Mouse (Mus musculus) layer of hippocampus, adult 9-10 months (tissue): ENCODE measurements around the gene Comp.

Experiments
- DNase-seq: peaks from one replicate; pipeline ENCODE4 v3.0.0; 2022; ENCODE audit warnings: low spot score

The Comp gene

GRCm38 (mm10) chr8:70352657-70353151 is 20.7 kb upstream of the Comp start:
- no peak for DNase-seq

DNA sequence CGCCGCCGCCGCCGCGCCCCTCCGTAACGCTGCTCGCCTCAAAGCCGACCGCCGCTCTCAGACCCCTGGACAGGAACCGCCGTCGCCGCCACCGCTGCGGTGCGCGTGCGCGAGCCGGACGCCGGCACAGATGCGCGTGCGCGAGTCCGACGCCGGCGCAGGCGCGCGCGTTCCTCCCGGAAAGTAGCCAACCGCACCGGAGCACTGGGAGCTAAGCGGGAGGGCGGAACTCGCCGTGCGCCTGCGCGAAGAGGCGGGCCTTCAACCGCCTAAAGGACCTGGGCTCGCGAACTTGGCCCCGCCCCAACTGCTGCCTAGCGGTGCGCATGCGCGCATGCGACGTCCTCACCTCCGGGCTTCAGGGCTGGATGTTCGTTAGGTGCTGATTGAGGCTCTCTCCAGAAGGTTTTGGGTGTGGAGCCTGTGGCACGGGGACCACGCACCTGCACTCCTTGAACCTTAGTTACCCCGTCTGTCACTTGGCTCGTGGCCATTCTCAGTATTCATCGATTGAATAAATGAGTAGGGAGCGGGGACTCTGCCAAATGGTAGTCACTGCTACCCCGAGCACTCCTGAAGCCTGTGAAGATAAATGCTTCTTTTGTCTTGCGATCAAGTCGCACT is 20.1 kb upstream of the Comp start, which contains the start of gene Upf1:
TSS of gene Upf1 (minus strand) at position 85 of the 624 bp plus-strand sequence.
- DNase-seq: peak; percentile 94

DNA sequence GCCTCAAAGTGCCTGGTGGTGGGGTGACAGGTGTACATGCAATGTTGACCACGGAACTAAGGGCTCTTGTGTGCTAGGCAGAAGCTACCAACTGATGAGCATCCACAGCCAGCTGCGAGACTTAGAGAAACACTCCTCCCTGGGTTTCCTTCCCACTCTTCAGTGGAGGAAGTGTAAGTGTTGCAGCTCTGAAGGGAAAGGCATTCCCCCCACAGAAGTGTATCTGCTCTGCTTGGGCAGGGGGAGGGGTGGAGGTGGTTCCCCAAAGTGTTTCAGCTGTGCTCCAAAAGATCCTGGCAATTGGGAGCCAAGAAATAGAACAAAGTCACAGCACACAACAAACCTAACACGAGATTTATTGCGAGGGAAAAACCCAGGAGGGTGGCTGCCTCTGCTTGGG is 19.4 kb upstream of the Comp start:
- no peak for DNase-seq

GRCm38 (mm10) chr8:70356111-70356510 is 17.2 kb upstream of the Comp start:
- no peak for DNase-seq

DNA sequence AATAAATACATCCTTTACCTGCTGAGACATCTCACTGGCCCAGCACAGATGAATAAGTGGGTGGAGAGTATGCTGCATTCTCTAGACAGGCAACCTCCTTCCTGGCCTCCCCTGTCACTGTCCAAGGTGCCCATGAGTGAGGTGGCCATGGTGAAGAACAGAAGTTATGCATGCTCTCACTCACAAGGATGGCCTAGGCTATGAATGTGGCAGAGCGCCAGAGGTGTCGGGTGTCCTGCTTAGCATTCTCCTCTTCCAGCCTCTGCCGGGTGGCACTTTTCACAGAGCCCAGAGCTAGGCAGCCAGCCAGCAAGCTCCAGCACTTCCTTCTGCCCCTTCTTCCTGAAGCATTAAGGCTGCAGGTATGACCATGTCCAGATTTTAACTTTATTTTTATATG is 13.9 kb upstream of the Comp start:
- DNase-seq: no peak

DNA sequence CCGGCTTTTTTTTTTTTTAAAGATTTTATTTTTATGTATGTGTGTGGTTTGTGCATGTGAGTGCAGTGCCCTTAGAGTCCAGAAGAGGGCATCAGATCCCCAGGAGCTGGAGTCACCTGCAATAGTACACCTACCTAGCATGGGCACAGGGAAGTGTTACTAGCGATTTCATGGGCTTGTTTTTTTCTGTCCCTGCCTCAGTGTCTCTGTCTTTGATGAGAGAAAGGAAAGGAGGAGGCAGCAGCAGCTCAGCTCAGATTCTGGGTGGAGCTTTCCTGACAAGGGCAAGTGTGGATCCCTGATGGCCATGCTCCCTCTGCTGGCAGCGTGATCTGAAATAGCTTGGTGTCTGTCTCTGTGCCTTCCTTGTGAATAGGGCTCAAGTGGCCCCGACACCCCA is 12.6 kb upstream of the Comp start:
- DNase-seq: no peak

DNA sequence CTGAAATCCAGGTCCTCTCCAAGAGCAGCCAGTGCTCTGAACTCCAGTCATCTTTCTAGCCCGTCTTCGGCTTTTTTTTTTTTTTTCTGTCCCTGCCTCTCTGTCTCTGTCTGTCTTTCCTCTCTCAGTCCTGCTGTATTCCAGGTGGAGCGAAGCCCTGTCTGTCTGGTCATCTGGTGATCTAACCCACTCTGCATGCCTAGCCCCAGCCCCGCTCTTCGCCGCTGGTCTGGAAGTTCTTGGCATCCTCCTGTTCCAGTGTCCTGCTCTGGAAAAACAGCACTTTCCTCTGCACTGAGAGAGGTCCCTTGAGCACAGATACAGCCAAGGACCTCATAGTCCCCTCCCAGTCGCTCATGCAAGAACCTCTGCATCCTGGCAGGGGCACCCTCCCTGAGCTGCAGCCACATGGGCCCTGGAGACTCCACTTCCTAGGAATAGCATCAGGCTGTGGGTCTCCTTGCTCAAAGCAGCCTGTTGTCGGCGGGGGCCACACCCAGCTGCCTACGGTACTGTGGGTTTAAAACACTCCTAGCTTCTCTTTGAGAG is 11.8 kb upstream of the Comp start:
- no peak for DNase-seq

- no peak for DNase-seq
Observed at GRCm38 (mm10) chr8:70364066-70364465, 9.3 kb upstream of the Comp start.

GRCm38 (mm10) chr8:70366588-70366987 is 6.8 kb upstream of the Comp start:
- no peak for DNase-seq

GRCm38 (mm10) chr8:70370476-70370875 is 2.9 kb upstream of the Comp start:
- no peak for DNase-seq

- no peak for DNase-seq
Observed at GRCm38 (mm10) chr8:70371951-70372350, 1.4 kb upstream of the Comp start.

DNA sequence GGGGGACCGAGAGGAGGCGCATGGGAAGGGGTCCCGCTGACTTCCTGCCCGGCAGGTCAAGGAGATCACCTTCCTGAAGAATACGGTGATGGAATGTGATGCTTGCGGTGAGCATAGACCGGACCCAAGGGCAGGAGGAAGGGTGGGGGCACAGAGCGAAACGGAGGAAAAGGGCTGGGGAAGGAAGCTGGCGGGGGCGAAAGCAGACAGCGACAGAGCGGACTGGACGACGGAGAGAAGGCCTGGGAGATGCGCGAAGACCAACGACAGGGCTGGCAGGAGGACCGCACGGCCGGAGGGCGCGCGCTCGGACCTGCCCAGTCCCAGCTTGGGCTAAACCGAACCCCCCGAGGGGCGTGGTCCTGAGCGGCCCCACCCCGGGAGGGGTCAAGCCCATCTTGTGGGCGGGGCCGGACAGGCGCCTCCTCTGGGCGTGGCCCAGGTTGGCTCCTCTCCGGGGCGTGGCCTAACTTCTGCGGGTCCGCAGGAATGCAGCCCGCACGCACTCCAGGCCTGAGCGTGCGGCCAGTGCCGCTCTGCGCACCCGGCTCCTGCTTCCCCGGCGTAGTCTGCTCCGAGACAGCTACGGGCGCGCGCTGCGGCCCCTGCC is 1.1 kb downstream of the Comp start:
- DNase-seq: no peak

DNA sequence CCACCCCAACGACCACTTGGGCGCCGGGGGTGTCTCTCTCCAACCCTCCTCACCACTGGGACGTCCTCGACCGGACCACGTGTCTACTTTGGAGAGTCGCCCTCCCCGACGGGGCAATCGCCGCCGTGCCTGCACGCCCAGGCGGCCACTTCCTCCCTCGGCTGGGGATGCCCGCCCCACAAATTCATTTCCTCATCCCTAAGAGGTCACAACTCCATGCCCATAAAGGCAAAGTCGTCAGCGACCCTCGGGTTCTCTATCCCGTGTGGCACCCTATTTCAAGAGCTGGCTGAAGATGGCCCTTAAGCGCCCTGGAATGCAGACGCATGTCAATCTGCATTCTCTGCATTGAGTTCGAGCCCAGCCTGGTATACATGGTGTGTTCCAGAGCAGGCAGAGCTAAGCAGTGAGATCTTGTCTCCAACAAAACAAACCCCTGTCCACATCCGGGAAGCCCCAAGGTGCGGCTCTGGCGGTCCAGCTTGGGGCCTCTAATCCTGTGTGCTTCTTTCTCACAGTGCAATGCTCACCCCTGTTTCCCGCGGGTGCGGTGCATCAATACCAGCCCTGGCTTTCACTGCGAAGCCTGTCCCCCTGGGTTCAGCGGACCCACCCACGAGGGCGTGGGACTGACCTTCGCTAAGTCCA is 2.0 kb downstream of the Comp start:
- no peak for DNase-seq

- DNase-seq: no peak
Observed at GRCm38 (mm10) chr8:70376275-70376741, 3.0 kb downstream of the Comp start.

- DNase-seq: no peak
Observed at GRCm38 (mm10) chr8:70377049-70377448, 3.7 kb downstream of the Comp start.

DNA sequence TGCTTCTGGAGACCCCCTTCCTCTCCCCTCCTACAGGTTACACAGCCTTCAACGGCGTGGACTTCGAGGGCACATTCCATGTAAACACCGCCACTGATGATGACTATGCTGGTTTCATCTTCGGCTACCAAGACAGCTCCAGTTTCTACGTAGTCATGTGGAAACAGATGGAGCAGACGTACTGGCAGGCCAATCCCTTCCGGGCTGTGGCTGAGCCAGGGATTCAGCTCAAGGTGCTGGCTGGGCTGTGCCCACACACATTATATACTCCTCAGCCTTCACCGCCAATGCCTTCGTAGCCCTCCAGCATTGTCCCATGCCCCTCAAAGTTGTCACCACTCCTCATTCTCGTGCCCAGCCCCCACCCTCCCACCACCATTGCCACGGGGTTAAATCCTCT is 6.7 kb downstream of the Comp start:
- no peak for DNase-seq

DNA sequence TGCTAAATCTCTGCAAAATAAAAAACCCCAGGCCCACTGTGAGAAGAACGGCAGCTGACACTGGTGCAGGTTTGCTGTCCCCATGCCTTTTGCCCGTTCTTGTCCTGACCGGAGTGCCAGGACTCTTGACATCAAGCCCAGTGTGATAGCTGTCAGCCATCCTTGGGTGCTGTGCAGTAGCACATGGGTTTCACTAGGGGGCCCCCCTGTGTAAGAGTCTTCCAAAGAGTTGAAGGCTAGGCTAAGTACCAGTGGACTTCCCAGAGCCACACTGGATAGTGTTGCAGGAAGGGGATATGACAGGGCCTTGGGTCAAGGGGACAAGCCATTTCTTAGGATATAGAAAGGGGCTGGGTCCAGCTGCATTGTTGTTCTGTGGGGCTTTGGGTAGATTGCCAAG is 9.9 kb downstream of the Comp start:
- peak; percentile 75 for DNase-seq

DNA sequence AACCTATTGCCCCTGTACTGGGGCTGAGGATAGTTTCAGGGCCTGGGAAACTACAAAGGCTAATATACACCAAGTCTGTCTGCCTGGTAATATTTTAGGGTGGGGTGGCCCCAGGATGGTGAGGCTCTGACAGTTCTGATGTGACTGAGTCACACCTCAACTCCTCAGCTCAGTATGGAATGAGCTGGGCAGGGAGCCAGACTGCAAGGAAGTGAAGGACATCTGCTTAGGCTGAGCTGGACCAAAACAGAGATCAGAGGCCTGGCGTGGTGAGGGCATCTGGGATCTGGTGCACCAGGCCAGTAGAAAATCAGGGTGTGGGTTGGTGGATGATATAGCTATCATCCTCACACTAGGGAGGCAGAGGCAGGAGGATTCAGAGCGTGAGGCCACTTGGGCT is 16.3 kb downstream of the Comp start:
- DNase-seq: no peak

- no peak for DNase-seq
Observed at GRCm38 (mm10) chr8:70393087-70393486, 19.7 kb downstream of the Comp start.

- no peak for DNase-seq
Observed at GRCm38 (mm10) chr8:70394269-70394998, 21.1 kb downstream of the Comp start.

DNA sequence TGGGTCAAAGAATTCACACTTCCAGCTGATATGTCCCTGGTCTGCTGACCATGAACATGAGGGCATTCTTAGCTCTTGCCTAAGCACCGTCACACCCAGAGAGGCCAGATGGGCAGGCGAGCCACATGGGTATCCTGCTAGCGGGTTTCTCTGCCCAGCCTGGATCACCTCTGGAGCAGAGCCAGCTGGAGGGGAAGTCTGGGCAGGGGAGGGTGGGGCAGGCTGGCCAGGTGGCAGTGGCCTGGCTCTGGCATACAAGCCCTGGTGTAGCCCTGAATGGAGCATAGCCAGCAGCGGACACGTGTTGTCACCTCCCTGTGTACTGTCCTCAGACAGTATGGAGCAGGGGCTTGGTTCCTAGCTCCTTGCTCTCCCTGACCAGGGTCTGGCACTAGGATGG is 22.3 kb downstream of the Comp start:
- no peak for DNase-seq

GRCm38 (mm10) chr8:70396184-70396583 is 22.8 kb downstream of the Comp start:
- DNase-seq: no peak
